Mouse (Mus musculus) midbrain, embryonic 11.5 days (tissue): ENCODE data around the gene Lpar2. TPM values are rescaled to one million over a fixed set of nuclear protein-coding genes. Genes with fewer than 3 reads are reported as not detected.

Source experiments
- ATAC-seq: fragments of 200-750 bp; cut with Nextera tagmentation; 2 replicates; pipeline ENCODE4 v1.8.0; 2017; ENCODE audit warnings: moderate TSS enrichment, moderate library complexity; ENCODE audit not compliant: low FRiP score
- DNase-seq: peaks from one replicate; pipeline ENCODE4 v3.0.0; 2015; ENCODE audit warnings: low spot score; ENCODE audit errors: missing footprints
- H3K27ac ChIP-seq: fragments of 300-500 bp; sonication (generic); 2 replicates; pipeline ENCODE4 v1.5.1; 2014; ENCODE audit warnings: low read depth, low read length
- H3K27me3 ChIP-seq: fragments of 300-500 bp; sonication (generic); 2 replicates; pipeline ENCODE4 v1.6.1; 2014; ENCODE audit warnings: mild to moderate bottlenecking, low read length, moderate library complexity, mixed read lengths; ENCODE audit not compliant: control insufficient read depth, insufficient read depth
- H3K36me3 ChIP-seq: fragments of 300-500 bp; sonication (generic); 2 replicates; pipeline ENCODE4 v1.6.1; 2014; ENCODE audit warnings: mild to moderate bottlenecking, low read length, moderate library complexity, mixed read lengths; ENCODE audit not compliant: control insufficient read depth, insufficient read depth
- H3K4me1 ChIP-seq: fragments of 300-500 bp; sonication (generic); 2 replicates; pipeline ENCODE4 v1.6.1; 2014; ENCODE audit warnings: low read length; ENCODE audit not compliant: control insufficient read depth, insufficient read depth
- H3K4me2 ChIP-seq: fragments of 300-500 bp; sonication (generic); 2 replicates; pipeline ENCODE4 v1.6.1; 2014; ENCODE audit warnings: mild to moderate bottlenecking, moderate library complexity
- H3K4me3 ChIP-seq: fragments of 300-500 bp; sonication (generic); 2 replicates; pipeline ENCODE4 v1.5.1; 2014; ENCODE audit warnings: low read depth, low read length
- H3K9ac ChIP-seq: fragments of 300-500 bp; sonication (generic); 2 replicates; pipeline ENCODE4 v1.6.1; 2014; ENCODE audit warnings: low read length
- H3K9me3 ChIP-seq: fragments of 300-500 bp; sonication (generic); 2 replicates; pipeline ENCODE4 v1.6.1; 2016; ENCODE audit warnings: low read length; ENCODE audit not compliant: control insufficient read depth
- WGBS: fragments of 180-500 bp; shearing (Covaris S2); extraction: QIAGEN DNeasy Blood & Tissue Kit; methylation state at CpG from one replicate; pipeline ENCODE4 v1.1.7; 2014; 5-methylcytosine and 5-hydroxymethylcytosine counted together
- polyA plus RNA-seq: library from polyadenylated mRNA; unstranded; fragments of >200 nt; fragmentation: Nextera tagmentation; extraction: Ambion mirVana; gene quantifications from 2 replicates; pipeline ENCODE4 v1.2.1, GENCODE M21; 2014

The Lpar2 gene
- polyA plus RNA-seq, 1 experiment from 2014 or later = 1.2 TPM

DNA sequence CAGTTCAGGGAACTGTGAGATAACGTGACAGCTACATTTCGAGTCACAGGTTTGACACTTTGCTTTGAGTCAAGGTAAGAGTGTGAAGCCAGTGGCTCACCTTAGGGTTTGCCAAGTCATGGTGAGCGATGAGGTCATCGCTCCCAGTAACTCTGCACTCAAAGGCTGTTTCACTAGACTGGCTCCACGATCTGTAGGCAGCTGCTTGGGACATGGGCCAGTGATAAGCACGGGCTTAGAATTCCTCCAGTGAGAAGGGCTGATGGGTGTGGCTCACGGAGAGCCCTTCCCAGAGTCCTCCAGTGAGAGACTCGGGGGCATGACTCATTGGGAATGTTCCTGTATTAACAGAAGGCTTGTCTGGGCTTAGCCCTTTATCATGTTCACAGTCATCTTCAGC lies 26.7 kb downstream of the Lpar2 start:
- Histone ChIP-seq H3K4me2 (no peak overlapping the region), H3K4me1 (no peaks in the 10 kb centered on the region), H3K9me3 (no peaks in the 10 kb centered on the region), H3K27ac (no peak overlapping the region), H3K36me3 (peaks cover 2% of the 10 kb centered on the region; the same call in 1 of the 2 replicates), H3K4me3 (no peak overlapping the region), H3K27me3 (no peaks in the 10 kb centered on the region), H3K9ac (no peak overlapping the region)
- WGBS = 93% methylated on average over 8 of the region's 8 CpGs
- no peak for DNase-seq
- no peak for ATAC-seq

DNA sequence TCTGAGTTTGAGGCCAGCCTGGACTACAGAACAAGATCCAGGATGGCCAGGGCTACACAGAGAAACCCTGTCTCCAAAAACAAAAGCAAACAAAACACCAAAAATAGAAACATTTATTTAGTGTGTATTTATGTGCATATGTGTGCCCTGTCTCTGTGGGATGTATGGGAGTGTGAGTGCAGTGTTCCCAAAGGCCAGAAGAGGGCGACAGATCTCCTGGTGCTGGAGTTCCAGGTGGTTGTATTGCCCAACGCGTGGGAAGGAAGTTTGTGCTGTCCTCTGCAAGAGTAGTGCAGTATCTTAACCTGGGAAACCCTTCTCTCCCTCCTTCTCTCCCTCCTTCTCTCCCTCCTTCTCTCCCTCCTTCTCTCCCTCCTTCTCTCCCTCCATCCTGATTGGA lies 27.7 kb downstream of the Lpar2 start:
- H3K27ac ChIP-seq = no peak overlapping the region
- H3K4me2 ChIP-seq = no peak overlapping the region
- H3K4me3 ChIP-seq = no peak overlapping the region
- H3K36me3 ChIP-seq = peaks cover 2% of the 10 kb centered on the region; the same call in 1 of the 2 replicates
- H3K9ac ChIP-seq = no peak overlapping the region
- no peaks in the 10 kb centered on the region for H3K27me3 ChIP-seq
- H3K9me3 ChIP-seq = no peaks in the 10 kb centered on the region
- DNase-seq (no peak), ATAC-seq (no peak)
- H3K4me1 ChIP-seq = no peaks in the 10 kb centered on the region
- WGBS = 39% methylated on average over 3 of the region's 3 CpGs

DNA sequence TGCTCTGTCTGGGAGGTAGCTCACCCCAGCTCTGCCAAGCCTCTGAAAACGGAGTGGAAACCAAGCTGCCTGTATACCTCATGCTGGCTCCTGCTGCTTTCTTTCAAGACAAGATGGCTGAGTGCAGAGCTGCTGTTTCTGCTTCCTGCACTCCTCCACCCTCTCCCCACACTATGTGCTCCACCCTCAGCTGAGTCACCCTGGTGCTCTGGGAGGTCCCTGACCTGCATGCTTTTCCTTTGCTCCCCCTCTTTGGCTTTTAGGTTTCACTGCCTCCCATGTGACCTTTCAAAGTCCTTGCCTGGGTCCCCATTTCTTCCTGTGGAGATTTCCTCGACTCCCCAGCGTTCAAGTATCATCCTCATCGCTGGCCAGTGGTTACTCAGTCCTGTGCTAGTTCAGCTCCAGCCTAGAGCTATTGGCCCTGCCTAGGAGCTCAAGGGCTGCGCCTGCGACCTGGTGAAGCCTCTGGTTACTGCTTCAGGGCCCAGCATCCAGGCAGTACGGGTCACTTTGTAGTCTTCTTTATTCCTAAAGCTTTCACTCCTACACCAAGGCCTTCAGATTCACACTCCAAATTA lies 28.8 kb downstream of the Lpar2 start:
- Histone ChIP-seq H3K36me3 (peaks cover 2% of the 10 kb centered on the region; the same call in 1 of the 2 replicates), H3K4me1 (no peaks in the 10 kb centered on the region), H3K4me3 (no peak overlapping the region), H3K27ac (no peak overlapping the region), H3K4me2 (no peak overlapping the region), H3K9ac (no peak overlapping the region), H3K27me3 (no peaks in the 10 kb centered on the region), H3K9me3 (no peaks in the 10 kb centered on the region)
- DNase-seq (no peak), ATAC-seq (no peak)
- WGBS = 78% methylated on average over 7 of the region's 7 CpGs

DNA sequence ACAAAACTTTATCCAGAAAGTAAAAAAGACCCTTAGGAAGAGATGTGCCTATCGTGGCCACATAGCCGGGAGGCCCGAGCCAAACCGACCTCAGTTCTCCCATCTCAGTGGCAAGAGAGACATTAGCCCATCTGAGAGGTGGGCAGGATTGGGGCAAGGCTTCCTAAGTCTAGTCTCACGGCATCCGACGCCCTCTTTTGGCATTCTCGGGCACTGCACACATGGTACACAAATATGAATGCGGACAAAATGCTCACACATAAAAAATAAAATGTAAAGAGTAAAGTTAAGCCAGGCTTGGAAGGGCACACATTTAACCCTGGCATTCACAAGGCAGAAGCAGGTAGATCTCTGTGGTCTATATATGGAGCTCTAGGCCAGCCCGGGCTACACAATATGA lies 31.6 kb downstream of the Lpar2 start:
- Histone ChIP-seq H3K4me2 (no peak overlapping the region), H3K9me3 (no peaks in the 10 kb centered on the region), H3K36me3 (peaks cover 2% of the 10 kb centered on the region; the same call in 1 of the 2 replicates), H3K27me3 (no peaks in the 10 kb centered on the region), H3K4me1 (no peaks in the 10 kb centered on the region), H3K9ac (no peak overlapping the region), H3K27ac (no peak overlapping the region), H3K4me3 (no peak overlapping the region)
- ATAC-seq (no peak), DNase-seq (no peak)
- 92% methylated on average over 10 of the region's 10 CpGs for WGBS

DNA sequence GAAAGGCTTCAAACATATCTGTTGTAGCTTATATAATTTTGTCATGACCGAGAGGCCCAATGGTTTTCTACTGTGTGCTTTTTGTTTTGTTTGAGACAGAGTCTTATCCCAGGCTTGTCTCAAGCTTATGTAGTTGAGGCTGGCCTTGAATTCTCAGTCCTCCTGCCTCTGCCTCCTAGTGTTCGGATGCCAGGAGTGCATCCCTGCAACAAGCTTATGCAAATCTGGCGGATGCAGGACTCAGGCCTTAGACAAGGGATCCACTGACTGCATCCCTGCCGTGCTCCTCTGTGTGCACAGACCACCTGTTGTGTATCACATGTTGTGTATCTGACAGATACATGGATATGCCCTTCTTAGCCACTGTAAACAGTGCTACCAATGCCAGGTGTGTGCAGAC lies 38.6 kb downstream of the Lpar2 start:
- Histone ChIP-seq H3K27me3 (no peaks in the 10 kb centered on the region), H3K9me3 (no peaks in the 10 kb centered on the region), H3K4me3 (no peak overlapping the region), H3K4me2 (no peak overlapping the region), H3K9ac (no peak overlapping the region), H3K27ac (no peak overlapping the region), H3K36me3 (no peaks in the 10 kb centered on the region; the same call in 1 of the 2 replicates), H3K4me1 (no peaks in the 10 kb centered on the region)
- no peak for DNase-seq
- 62% methylated on average over 4 of the region's 4 CpGs for whole genome bisulfite sequencing
- ATAC-seq = no peak

DNA sequence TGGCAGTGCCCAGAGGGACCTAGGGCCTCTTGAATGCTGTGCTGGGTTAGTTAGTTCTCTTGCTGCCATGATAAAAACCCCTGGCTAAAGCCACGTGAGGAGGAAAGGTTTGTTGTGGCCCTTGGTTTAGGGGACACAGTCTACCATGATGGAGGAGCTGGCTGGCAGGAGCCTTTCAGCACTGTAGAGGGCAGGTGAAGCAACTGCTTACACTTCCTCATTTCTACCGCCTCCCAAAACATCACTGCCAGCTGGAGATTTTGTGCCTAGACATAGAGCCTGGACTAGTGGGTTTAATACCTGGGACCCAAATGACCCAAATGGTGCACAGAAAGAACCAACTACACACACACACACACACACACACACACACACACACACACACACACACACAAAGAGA lies 39.0 kb downstream of the Lpar2 start:
- Histone ChIP-seq H3K36me3 (no peaks in the 10 kb centered on the region; the same call in 1 of the 2 replicates), H3K9me3 (no peaks in the 10 kb centered on the region), H3K27me3 (no peaks in the 10 kb centered on the region), H3K27ac (no peak overlapping the region), H3K9ac (no peak overlapping the region), H3K4me3 (no peak overlapping the region), H3K4me2 (no peak overlapping the region), H3K4me1 (no peaks in the 10 kb centered on the region)
- 52% methylated on average over 2 of the region's 2 CpGs for WGBS
- ATAC-seq (no peak), DNase-seq (no peak)

DNA sequence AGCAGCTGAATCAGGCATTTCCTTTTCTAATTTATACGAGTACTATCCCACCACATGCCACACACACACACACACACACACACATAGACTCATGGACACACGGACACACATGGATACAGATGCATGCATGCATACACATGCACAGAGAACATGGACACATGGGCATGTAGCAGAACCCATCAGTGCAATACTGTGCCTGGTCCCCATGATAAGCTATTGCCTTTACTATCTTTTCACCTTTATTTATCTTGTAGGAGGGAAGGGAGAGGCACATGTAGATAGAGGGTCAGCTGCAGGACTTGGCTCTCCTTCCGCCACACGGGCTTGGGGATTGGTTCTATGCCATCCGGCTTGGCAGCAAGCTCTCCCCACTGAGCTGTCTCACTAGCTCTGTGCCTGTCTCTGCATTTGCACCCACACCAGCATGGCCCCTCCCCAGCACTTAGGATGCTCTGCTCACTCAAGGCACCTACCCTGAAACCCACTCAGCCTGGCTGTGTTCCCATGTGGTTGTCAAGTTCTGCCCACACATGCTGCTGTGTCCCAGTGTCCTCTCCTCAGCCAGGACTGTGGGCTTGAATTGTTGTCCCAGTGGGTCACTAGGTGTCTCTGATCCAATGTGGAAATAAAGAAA lies 41.3 kb downstream of the Lpar2 start:
- no peak for DNase-seq
- Histone ChIP-seq H3K4me3 (no peak overlapping the region), H3K4me2 (no peak overlapping the region), H3K9me3 (no peaks in the 10 kb centered on the region), H3K27ac (no peak overlapping the region), H3K27me3 (no peaks in the 10 kb centered on the region), H3K4me1 (no peaks in the 10 kb centered on the region), H3K36me3 (no peaks in the 10 kb centered on the region; the same call in 1 of the 2 replicates), H3K9ac (no peak overlapping the region)
- WGBS = 92% methylated on average over 5 of the region's 5 CpGs
- no peak for ATAC-seq

DNA sequence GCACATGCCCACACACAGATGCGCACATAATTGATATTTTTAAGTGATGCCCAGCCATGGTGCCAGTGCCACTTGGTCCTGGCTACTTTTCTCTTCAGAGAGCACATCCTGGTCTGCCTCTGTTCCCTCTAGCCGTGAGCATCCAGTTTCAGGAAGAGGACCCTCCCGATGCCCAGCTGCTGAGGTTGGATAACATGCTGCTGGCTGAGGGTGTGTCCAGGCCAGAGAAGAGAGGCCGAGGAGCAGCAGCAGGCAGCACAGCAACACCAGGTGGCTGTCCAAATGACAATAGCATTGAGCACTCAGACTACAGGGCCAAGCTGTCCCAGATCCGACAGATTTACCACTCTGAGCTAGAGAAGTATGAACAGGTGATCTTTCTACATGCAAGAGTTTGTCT lies 42.0 kb downstream of the Lpar2 start:
- WGBS = 79% methylated on average over 5 of the region's 5 CpGs
- no peak overlapping the region for H3K27ac ChIP-seq
- ATAC-seq (no peak), DNase-seq (no peak)
- no peaks in the 10 kb centered on the region; the same call in 1 of the 2 replicates for H3K36me3 ChIP-seq
- no peak overlapping the region for H3K4me2 ChIP-seq
- no peak overlapping the region for H3K9ac ChIP-seq
- no peak overlapping the region for H3K4me3 ChIP-seq
- H3K27me3 ChIP-seq = no peaks in the 10 kb centered on the region
- no peaks in the 10 kb centered on the region for H3K9me3 ChIP-seq
- no peaks in the 10 kb centered on the region for H3K4me1 ChIP-seq

DNA sequence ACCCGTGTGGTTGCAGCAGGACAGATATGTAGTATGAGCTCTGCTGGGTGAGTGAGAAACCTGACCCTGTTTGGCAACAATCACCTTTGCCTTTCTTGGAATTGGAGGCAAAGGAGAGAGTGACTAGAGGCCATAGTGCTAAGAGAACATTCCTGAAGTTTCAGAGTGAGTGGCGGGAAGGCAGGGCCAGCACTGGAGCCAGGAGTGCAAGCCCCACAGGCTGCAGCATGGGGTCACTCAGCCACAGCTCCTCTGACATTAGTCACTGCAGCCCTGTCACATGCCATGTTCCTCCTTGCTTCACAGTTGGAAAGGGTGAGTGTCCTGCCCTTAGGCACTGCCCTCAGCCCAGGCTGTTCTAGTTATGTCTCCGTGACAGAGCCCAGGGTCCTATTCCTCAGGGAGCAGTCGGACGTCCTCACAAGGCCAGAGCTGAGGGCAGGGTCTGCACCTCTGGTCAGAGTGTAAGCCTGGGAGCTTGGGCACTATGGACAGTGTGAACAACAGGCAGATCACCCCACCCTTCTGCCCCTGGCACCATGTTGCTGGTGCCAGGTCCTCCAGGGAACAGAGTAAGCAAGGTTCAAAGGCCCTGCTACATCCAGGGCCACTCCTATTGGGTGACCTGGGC lies 45.6 kb downstream of the Lpar2 start:
- no peaks in the 10 kb centered on the region for H3K9me3 ChIP-seq
- no peak for DNase-seq
- WGBS = 69% methylated on average over 5 of the region's 5 CpGs
- H3K9ac ChIP-seq = no peak overlapping the region
- H3K4me2 ChIP-seq = no peak overlapping the region
- ATAC-seq = no peak
- H3K36me3 ChIP-seq = no peaks in the 10 kb centered on the region; the same call in 1 of the 2 replicates
- H3K4me3 ChIP-seq = no peak overlapping the region
- H3K27ac ChIP-seq = no peak overlapping the region
- no peaks in the 10 kb centered on the region for H3K4me1 ChIP-seq
- H3K27me3 ChIP-seq = no peaks in the 10 kb centered on the region
